Mouse (Mus musculus): ENCODE measurements at regions not wholly inside any gene's neighbourhood (a gene's known extent, or its start where the extent isn't known, plus 50 kb on each side); places are given as distances from the start of the nearest gene placed in this dataset.

- Histone ChIP-seq H3K27ac (replicated peaks; ENCODE audit: low read depth, low read length) (no peak overlapping the region), H3K4me3 (ENCODE audit: low read depth, low read length) (no peak overlapping the region), H3K27me3 (ENCODE audit: control insufficient read depth, insufficient read depth, low read length) (no peaks in the 10 kb centered on the region), H3K9ac (replicated peaks; ENCODE audit: low read length) (no peak overlapping the region), H3K4me2 (ENCODE audit: low read depth, low read length) (no peak overlapping the region), H3K4me1 (ENCODE audit: control insufficient read depth, insufficient read depth, low read length) (0 out of 2 replicates have a peak, but pooled peaks cover 3% of the 10 kb centered on the region), H3K36me3 (replicated peaks; ENCODE audit: control insufficient read depth, insufficient read depth, low read depth, low read length) (no peaks in the 10 kb centered on the region), H3K9me3 (replicated peaks; ENCODE audit: control insufficient read depth, low read length) (no peaks in the 10 kb centered on the region)
- ATAC-seq (replicated peaks; ENCODE audit: insufficient number of reproducible peaks, low FRiP score, low TSS enrichment, low read depth) (no peak), DNase-seq (ENCODE audit: low spot score) (no peak)
- WGBS, result 85% methylated on average over 9 of the region's 9 CpGs
Observed at GRCm38 (mm10) chr19:23061081-23061640, 79.9 kb upstream of the Klf9 start.

DNA sequence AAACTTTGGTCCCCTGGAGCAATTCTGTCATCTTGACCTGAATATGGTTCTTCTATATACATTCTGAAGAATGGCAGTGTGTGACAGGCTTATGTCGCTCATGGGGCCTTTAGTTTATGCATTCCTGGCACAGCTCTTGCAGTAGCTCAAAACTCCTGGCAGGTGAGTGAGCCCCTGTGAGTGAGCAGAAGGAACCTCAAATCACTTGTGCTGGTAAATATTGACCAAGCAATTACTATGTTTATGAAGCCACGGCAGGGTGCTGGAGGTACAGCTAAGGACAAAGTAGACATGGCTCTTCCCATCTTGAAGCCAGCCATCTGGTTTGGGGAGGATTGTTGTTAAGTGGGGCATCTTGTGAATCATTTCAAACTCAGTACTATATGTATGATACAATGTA, 79.1 kb upstream of the Klf9 start:
- Histone ChIP-seq H3K9ac (replicated peaks; ENCODE audit: low read length) (no peak overlapping the region), H3K9me3 (replicated peaks; ENCODE audit: control insufficient read depth, low read length) (no peaks in the 10 kb centered on the region), H3K27me3 (ENCODE audit: control insufficient read depth, insufficient read depth, low read length) (no peaks in the 10 kb centered on the region), H3K4me1 (ENCODE audit: control insufficient read depth, insufficient read depth, low read length) (0 out of 2 replicates have a peak, but pooled peaks cover 3% of the 10 kb centered on the region), H3K4me2 (ENCODE audit: low read depth, low read length) (no peak overlapping the region), H3K4me3 (ENCODE audit: low read depth, low read length) (no peak overlapping the region), H3K27ac (replicated peaks; ENCODE audit: low read depth, low read length) (no peak overlapping the region), H3K36me3 (replicated peaks; ENCODE audit: control insufficient read depth, insufficient read depth, low read depth, low read length) (no peaks in the 10 kb centered on the region)
- 82% methylated on average over 2 of the region's 2 CpGs for WGBS
- ATAC-seq (replicated peaks; ENCODE audit: insufficient number of reproducible peaks, low FRiP score, low TSS enrichment, low read depth), result no peak
- no peak for DNase-seq (ENCODE audit: low spot score)

DNA sequence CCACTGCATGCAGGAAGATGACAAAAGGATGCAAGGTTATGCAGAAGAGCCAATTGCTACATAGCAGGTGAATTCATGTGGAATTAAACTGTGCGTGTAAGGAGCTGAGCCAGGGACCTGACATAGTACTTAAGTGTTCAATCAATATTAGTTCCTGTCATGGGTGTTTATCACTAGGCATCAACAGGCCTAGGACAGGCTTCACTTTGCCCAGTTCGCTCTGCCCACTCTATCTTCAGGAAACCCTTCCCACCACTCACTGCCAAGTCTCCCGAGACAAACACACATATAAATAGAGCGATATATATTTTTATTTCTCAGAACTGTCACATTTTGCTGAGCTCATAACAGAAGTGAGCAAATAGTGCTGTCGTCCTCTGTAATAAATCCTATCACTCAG, 78.2 kb upstream of the Klf9 start:
- Histone ChIP-seq H3K4me3 (ENCODE audit: low read depth, low read length) (no peak overlapping the region), H3K36me3 (replicated peaks; ENCODE audit: control insufficient read depth, insufficient read depth, low read depth, low read length) (no peaks in the 10 kb centered on the region), H3K27ac (replicated peaks; ENCODE audit: low read depth, low read length) (no peak overlapping the region), H3K9me3 (replicated peaks; ENCODE audit: control insufficient read depth, low read length) (no peaks in the 10 kb centered on the region), H3K9ac (replicated peaks; ENCODE audit: low read length) (no peak overlapping the region), H3K27me3 (ENCODE audit: control insufficient read depth, insufficient read depth, low read length) (no peaks in the 10 kb centered on the region), H3K4me2 (ENCODE audit: low read depth, low read length) (no peak overlapping the region), H3K4me1 (ENCODE audit: control insufficient read depth, insufficient read depth, low read length) (0 out of 2 replicates have a peak, but pooled peaks cover under 1% of the 10 kb centered on the region)
- WGBS, result 90% methylated on average over 5 of the region's 5 CpGs
- DNase-seq (ENCODE audit: low spot score), result no peak
- no peak for ATAC-seq (replicated peaks; ENCODE audit: insufficient number of reproducible peaks, low FRiP score, low TSS enrichment, low read depth)

DNA sequence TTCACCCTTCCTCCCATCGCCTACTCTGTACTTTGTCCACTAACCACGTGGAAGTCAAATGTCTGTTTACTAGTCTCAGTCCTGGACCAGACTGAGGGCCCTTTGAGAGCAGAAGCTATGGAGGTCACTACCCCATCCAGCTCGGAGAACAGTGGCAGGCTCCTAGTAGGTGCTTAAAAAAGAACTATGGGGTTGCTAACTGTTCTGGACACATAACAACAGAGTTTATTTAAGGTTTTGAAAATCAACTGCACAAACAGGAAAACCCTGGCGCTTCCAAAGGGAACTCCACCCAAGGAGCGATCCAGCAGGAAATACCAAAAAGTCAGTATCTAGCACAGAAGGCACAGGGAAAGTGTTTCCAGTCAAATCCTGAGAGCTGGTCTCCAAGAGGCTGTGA, 75.5 kb upstream of the Klf9 start:
- WGBS, result 77% methylated on average over 5 of the region's 5 CpGs
- Histone ChIP-seq H3K27me3 (ENCODE audit: control insufficient read depth, insufficient read depth, low read length) (no peaks in the 10 kb centered on the region), H3K9me3 (replicated peaks; ENCODE audit: control insufficient read depth, low read length) (no peaks in the 10 kb centered on the region), H3K9ac (replicated peaks; ENCODE audit: low read length) (no peak overlapping the region), H3K4me3 (ENCODE audit: low read depth, low read length) (no peak overlapping the region), H3K4me2 (ENCODE audit: low read depth, low read length) (no peak overlapping the region), H3K4me1 (ENCODE audit: control insufficient read depth, insufficient read depth, low read length) (no peaks in the 10 kb centered on the region), H3K36me3 (replicated peaks; ENCODE audit: control insufficient read depth, insufficient read depth, low read depth, low read length) (no peaks in the 10 kb centered on the region), H3K27ac (replicated peaks; ENCODE audit: low read depth, low read length) (no peak overlapping the region)
- DNase-seq (ENCODE audit: low spot score), result no peak
- ATAC-seq (replicated peaks; ENCODE audit: insufficient number of reproducible peaks, low FRiP score, low TSS enrichment, low read depth), result no peak

DNA sequence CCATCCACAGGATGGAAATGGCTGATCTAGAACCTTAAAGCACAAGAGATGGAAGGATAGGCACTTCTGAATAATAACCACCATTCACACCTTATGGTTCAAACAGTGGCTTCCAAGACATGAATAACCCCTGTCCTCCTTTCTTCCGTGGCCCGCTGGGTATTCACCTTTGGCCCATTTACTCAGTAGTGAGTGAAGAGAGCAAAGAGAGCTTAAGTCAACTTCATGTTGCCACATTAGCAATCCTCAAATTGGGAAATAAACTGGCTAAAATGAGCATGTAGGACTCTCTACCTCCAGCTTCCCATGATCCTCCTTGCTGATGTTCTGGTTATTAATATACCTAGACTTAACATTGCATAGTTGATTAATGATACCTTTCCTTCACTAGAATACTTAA, 74.3 kb upstream of the Klf9 start:
- Histone ChIP-seq H3K9me3 (replicated peaks; ENCODE audit: control insufficient read depth, low read length) (no peaks in the 10 kb centered on the region), H3K4me1 (ENCODE audit: control insufficient read depth, insufficient read depth, low read length) (no peaks in the 10 kb centered on the region), H3K4me3 (ENCODE audit: low read depth, low read length) (no peak overlapping the region), H3K27ac (replicated peaks; ENCODE audit: low read depth, low read length) (no peak overlapping the region), H3K36me3 (replicated peaks; ENCODE audit: control insufficient read depth, insufficient read depth, low read depth, low read length) (no peaks in the 10 kb centered on the region), H3K27me3 (ENCODE audit: control insufficient read depth, insufficient read depth, low read length) (no peaks in the 10 kb centered on the region), H3K4me2 (ENCODE audit: low read depth, low read length) (no peak overlapping the region), H3K9ac (replicated peaks; ENCODE audit: low read length) (no peak overlapping the region)
- DNase-seq (ENCODE audit: low spot score) (no peak), ATAC-seq (replicated peaks; ENCODE audit: insufficient number of reproducible peaks, low FRiP score, low TSS enrichment, low read depth) (no peak)
- WGBS, result 94% methylated on average over 2 of the region's 2 CpGs

DNA sequence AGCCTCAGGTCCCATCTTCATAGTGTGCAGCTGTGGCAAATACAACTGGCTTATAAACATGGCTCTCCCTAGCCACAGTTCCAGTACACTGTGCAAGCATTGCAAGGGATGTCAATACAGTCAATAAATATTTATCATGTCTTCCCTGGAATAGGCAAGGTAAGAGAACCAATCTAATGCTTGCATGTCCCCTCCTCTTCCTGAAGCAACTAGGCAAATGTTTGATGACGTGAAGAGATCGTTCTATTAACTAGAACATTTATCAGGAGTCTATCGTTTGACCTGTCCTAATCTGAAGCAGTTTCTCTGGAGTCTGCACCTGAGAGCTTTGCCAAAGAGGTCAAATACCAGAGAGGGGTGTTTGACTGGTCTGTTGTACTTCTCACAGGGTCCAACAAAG, 72.4 kb upstream of the Klf9 start:
- no peak overlapping the region for H3K4me3 ChIP-seq (ENCODE audit: low read depth, low read length)
- 88% methylated on average over 3 of the region's 3 CpGs for WGBS
- DNase-seq (ENCODE audit: low spot score) (no peak), ATAC-seq (replicated peaks; ENCODE audit: insufficient number of reproducible peaks, low FRiP score, low TSS enrichment, low read depth) (no peak)
- H3K4me2 ChIP-seq (ENCODE audit: low read depth, low read length), result no peak overlapping the region
- H3K27me3 ChIP-seq (ENCODE audit: control insufficient read depth, insufficient read depth, low read length), result no peaks in the 10 kb centered on the region
- no peak overlapping the region for H3K9ac ChIP-seq (replicated peaks; ENCODE audit: low read length)
- no peaks in the 10 kb centered on the region for H3K36me3 ChIP-seq (replicated peaks; ENCODE audit: control insufficient read depth, insufficient read depth, low read depth, low read length)
- no peaks in the 10 kb centered on the region for H3K9me3 ChIP-seq (replicated peaks; ENCODE audit: control insufficient read depth, low read length)
- H3K27ac ChIP-seq (replicated peaks; ENCODE audit: low read depth, low read length), result no peak overlapping the region
- no peaks in the 10 kb centered on the region for H3K4me1 ChIP-seq (ENCODE audit: control insufficient read depth, insufficient read depth, low read length)

GRCm38 (mm10) chr19:23069656-23070055, 71.4 kb upstream of the Klf9 start:
- no peak overlapping the region for H3K4me3 ChIP-seq (ENCODE audit: low read depth, low read length)
- no peaks in the 10 kb centered on the region for H3K27me3 ChIP-seq (ENCODE audit: control insufficient read depth, insufficient read depth, low read length)
- WGBS, result 82% methylated on average over 1 of the region's 1 CpGs

GRCm38 (mm10) chr19:23071000-23071399, 70.0 kb upstream of the Klf9 start:
- WGBS, result 86% methylated on average over 1 of the region's 1 CpGs
- DNase-seq (ENCODE audit: low spot score), result no peak
- no peaks in the 10 kb centered on the region for H3K4me1 ChIP-seq (ENCODE audit: control insufficient read depth, insufficient read depth, low read length)
- H3K4me3 ChIP-seq (ENCODE audit: low read depth, low read length), result no peak overlapping the region
- no peaks in the 10 kb centered on the region for H3K27me3 ChIP-seq (ENCODE audit: control insufficient read depth, insufficient read depth, low read length)
- H3K36me3 ChIP-seq (replicated peaks; ENCODE audit: control insufficient read depth, insufficient read depth, low read depth, low read length), result no peaks in the 10 kb centered on the region
- H3K27ac ChIP-seq (replicated peaks; ENCODE audit: low read depth, low read length), result no peak overlapping the region
- H3K9me3 ChIP-seq (replicated peaks; ENCODE audit: control insufficient read depth, low read length), result no peaks in the 10 kb centered on the region
- H3K9ac ChIP-seq (replicated peaks; ENCODE audit: low read length), result no peak overlapping the region
- ATAC-seq (replicated peaks; ENCODE audit: insufficient number of reproducible peaks, low FRiP score, low TSS enrichment, low read depth), result no peak
- no peak overlapping the region for H3K4me2 ChIP-seq (ENCODE audit: low read depth, low read length)

More at GRCm38 (mm10) chr19:23069656-23070055, 71.4 kb upstream of the Klf9 start:
- H3K36me3 ChIP-seq (replicated peaks; ENCODE audit: control insufficient read depth, insufficient read depth, low read depth, low read length), result no peaks in the 10 kb centered on the region
- H3K27ac ChIP-seq (replicated peaks; ENCODE audit: low read depth, low read length), result no peak overlapping the region
- no peak overlapping the region for H3K4me2 ChIP-seq (ENCODE audit: low read depth, low read length)
- no peak for DNase-seq (ENCODE audit: low spot score)
- no peak overlapping the region for H3K9ac ChIP-seq (replicated peaks; ENCODE audit: low read length)
- no peaks in the 10 kb centered on the region for H3K9me3 ChIP-seq (replicated peaks; ENCODE audit: control insufficient read depth, low read length)
- no peak for ATAC-seq (replicated peaks; ENCODE audit: insufficient number of reproducible peaks, low FRiP score, low TSS enrichment, low read depth)
- no peaks in the 10 kb centered on the region for H3K4me1 ChIP-seq (ENCODE audit: control insufficient read depth, insufficient read depth, low read length)
